Mouse (Mus musculus): ENCODE results near the gene A3galt2.

The A3galt2 gene

GRCm38 (mm10) chr4:128759214-128759613 lies 4.0 kb downstream of the A3galt2 start:
- DNase-seq (ENCODE audit: low spot score), result no peak

- DNase-seq (ENCODE audit: low spot score), result no peak
Observed at GRCm38 (mm10) chr4:128760029-128760428, 4.9 kb downstream of the A3galt2 start.

DNA sequence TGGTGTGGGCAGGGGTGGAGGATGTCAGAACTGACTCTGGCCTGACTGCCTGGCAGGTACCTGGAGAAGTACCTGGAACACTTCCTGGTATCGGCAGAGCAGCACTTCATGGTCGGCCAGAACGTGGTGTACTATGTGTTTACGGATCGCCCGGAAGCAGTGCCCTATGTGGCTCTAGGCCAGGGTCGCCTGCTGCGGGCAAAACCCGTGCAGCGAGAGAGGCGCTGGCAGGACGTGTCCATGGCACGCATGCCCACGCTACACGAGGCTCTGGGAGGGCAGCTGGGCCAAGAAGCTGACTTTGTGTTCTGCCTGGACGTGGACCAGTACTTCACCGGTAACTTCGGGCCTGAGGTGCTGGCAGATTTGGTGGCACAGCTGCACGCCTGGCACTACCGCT lies 11.8 kb downstream of the A3galt2 start:
- no peak for DNase-seq (ENCODE audit: low spot score)

GRCm38 (mm10) chr4:128768120-128768519 lies 13.0 kb downstream of the A3galt2 start:
- no peak for DNase-seq (ENCODE audit: low spot score)

DNA sequence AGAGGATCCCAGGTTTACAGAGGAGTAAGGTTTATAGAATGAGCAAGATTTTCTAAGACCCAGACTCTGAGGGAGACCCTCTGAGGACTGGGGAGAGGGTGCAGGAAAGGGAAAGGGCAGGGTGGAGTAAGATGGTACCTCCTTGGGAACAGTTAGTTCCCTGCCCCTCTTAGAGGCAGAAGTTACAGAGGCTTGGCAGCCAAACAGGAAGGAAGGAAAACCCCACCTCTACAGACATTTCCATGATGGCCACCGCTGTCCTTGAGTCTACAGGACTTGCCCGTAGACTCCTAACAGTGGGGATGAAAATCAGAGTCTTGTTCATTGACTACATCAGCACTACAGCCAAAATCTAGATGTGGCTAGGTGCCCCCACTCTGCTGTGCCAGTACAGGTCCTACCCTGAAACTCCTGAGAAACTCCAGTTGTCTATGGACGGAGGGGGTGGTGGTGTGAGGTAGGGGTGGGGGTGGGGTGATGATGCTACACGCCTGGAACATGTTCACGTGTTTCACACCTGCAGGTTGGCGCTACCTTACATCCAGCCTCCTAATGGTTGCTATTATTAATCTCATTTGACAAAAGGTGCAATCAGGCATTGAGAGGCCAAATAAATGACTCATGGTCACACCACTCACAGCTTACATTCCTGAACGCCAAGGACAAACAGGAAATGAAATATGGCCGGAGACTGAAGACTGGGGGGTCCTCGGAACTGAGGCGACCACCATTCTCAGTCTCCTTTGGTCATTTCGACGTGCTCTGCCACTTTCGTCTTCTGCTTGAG lies 14.6 kb downstream of the A3galt2 start:
- peak; percentile 43 for DNase-seq (ENCODE audit: low spot score)

DNA sequence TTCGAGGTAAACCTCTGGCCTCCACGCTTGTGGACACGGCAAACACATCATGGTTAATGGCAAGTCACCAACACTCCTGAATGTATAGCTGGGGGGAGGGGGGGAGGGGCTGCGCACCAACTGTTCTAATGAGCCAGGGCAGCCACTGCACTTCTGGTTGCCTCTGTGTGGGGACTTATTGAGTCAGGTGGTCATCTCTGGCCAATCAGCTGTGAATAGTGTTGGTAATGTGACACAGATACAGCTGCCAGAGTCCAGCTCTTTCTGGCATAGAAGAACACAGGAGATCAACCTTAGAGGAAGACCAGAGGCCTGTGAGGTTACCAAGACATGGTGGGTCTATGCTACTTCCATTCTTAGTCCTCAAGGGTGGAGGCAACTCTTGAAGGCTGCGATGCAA lies 15.5 kb downstream of the A3galt2 start:
- no peak for DNase-seq (ENCODE audit: low spot score)

GRCm38 (mm10) chr4:128773820-128774219 lies 18.7 kb downstream of the A3galt2 start:
- no peak for DNase-seq (ENCODE audit: low spot score)

GRCm38 (mm10) chr4:128774467-128774866 lies 19.3 kb downstream of the A3galt2 start:
- DNase-seq (ENCODE audit: low spot score), result peak; percentile 52

DNA sequence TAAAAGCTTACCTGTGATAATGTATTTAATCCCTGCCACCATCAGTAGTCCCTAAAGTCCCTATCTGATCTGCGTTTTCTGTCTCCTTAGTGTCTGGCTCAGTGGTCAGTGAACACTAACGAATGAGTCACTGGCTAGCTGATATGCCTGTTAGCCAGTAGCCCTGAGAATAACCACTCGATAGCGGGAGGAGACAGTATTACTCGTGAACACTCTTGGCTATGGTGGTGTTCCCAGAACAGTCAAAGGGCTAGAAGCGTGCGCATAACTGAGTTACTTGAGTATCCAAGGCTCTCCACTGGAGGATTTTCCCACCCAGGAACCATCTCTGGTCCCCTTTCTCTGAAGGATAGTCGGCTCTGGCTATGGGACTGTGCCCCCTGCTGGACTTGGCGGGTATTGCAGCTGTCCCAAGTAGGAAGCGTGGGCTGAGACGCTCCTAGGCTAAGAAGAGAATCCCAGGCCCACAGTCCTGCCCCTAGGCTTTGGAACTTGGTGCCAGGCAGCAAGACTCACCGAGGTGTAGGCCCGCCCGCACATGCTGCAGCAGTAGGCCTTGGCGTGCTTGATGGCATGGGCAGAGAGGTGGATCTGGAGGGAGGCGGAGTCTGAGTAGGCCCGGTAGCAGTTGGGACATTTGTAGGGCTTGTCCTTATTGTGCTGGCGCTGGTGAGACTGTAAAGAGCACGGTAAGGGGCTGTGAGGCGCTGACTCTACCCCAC lies 21.6 kb downstream of the A3galt2 start:
- DNase-seq (ENCODE audit: low spot score), result peak; percentile 70

- no peak for DNase-seq (ENCODE audit: low spot score)
Observed at GRCm38 (mm10) chr4:128777593-128777992, 22.4 kb downstream of the A3galt2 start.

- DNase-seq (ENCODE audit: low spot score), result no peak
Observed at GRCm38 (mm10) chr4:128782037-128782436, 26.9 kb downstream of the A3galt2 start.

GRCm38 (mm10) chr4:128782645-128783044 lies 27.5 kb downstream of the A3galt2 start:
- DNase-seq (ENCODE audit: low spot score), result no peak

- DNase-seq (ENCODE audit: low spot score), result no peak
Observed at GRCm38 (mm10) chr4:128784950-128785631, 29.9 kb downstream of the A3galt2 start.

DNA sequence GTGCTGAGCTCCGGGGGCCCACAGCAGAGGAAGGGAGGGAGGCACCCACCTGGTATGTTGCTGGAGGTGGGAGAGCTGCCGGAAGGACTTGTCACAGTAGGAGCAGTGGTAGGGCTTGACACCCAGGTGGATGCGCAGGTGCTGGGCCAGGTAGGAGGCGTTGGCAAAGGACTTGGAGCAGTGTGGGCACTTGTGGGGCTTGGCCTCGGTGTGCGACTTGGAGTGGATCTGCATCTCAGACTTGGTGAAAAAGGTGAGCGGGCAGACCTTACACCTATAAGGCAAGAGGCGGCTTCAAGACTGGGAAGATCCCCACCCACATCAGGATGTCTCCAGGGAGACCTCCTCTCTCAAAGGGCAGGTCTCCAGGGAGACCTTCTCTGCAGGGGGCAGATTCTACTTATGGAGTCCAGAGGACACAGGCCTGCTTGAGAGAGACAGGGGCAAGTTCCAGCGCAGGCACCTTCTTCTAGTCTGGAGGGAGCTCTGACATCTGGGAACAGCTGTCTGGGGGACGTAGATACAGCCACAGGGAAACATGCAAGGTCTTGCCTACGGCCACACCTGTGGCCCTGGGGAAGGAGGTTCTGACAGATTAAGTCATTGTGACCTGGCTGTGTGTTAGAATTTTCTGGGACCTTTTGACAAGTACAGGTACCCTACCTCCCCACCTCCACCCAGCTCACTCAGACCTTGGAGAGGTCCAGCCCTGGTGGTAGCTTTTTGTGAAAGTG lies 30.9 kb downstream of the A3galt2 start:
- DNase-seq (ENCODE audit: low spot score), result no peak

DNA sequence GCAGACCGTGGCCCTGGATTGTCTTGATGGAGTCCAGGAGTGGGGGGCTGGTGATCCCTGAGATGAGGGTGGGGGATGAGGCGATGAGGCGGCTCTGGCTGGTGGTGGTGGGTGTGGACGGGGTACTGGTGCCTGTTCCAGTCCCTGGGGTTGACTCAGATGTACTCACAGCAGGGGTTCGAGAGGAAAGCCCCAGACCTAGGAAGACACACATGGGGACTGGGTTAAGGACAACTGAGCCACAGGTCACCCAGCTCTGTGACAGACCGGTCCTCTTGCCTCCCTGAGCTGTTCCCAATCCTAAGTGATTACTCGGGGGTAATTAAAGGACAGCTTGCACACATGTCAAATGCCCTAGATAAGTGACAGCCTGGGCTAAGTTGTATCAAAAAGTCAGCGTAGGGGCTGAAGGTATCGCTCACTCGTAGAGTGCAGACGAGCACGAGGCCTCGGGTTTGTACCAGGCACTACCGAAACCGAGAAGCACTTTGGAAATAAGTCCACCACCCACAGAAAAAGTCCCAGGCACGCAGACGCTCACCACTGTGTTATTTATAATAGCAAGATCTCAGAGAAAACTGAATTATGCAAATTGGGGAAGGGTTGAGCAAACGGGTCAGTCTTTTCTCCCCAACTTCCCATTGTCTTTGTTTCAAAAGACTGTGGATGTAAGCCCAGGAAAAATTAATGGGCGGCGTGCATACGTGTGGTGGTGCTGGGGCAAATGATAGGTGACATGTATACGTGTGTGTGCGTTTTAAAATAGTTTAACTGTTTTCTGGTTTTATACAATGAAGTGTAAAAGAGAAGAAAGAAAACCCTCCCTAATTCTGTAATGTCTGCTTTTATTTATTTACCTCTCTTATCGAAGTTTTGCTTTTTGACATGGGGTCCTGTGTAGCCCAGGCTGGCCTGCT lies 32.1 kb downstream of the A3galt2 start:
- no peak for DNase-seq (ENCODE audit: low spot score)

GRCm38 (mm10) chr4:128788108-128788507 lies 32.9 kb downstream of the A3galt2 start:
- DNase-seq (ENCODE audit: low spot score), result no peak

DNA sequence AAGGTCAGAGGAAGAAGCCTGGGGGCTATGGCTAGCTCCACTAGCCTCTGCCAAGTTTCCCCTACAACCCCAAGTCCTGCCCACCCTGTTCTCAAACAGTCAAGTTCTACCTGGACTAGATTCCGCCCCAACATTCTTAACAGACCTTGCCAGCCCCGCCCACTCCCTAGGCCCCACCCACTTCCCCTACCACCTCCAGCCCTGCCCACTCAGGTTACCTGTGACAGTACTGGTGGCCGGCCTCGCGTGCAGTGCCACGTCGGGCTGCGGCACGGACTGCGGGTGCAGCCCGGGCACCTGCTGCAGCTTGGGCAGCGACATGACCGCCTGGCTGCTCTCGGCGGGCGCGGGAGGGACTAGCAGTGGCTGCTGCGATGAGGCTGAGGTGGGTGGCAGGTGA lies 34.5 kb downstream of the A3galt2 start:
- DNase-seq (ENCODE audit: low spot score), result peak; percentile 55

GRCm38 (mm10) chr4:128793710-128794109 lies 38.5 kb downstream of the A3galt2 start:
- DNase-seq (ENCODE audit: low spot score), result peak; percentile 48

DNA sequence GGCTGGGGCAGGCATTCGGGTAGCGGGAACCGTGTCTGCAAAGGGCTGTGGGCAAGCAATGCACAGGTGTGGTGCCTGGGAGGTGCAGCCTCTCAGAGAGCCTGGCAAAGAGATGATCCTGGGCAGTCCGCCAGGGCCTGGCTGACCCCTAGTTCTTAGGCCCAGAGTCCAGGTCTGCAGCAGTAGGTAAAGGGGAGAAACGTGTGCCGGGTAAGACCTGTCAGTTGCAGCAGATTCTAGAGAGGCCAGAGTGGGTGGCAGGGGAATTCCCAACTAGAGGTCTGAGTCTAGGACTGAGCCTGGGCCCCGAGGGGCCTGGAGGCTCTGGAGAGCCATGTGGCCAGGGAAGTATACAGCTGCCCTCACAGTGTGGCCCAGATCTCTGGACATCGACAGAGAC lies 39.0 kb downstream of the A3galt2 start:
- no peak for DNase-seq (ENCODE audit: low spot score)

DNA sequence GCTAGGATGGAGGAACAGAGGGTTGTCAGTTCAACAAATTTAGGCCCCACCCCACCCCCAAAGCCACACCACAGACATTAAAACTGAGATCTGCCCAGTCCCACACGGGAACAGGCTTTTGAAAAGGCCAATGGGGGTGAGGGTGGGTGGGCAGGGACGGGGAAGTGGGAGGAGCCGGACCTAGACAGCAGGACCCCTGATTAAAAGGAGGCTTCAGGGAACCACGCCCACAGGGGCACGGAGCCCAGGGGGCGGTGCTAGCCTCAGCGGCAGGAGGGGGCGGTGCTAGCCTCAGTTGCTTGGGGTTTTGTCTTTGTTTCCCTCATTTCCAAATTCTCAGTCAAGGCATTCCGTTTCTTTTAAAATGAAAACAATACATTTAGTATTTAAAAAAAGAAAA lies 40.4 kb downstream of the A3galt2 start:
- DNase-seq (ENCODE audit: low spot score), result no peak

- DNase-seq (ENCODE audit: low spot score), result no peak
Observed at GRCm38 (mm10) chr4:128796788-128797187, 41.6 kb downstream of the A3galt2 start.
